Mouse (Mus musculus) E14TG2a.4 (cell line): Measurements from ENCODE around the gene Ralgps1.

Experiments used
- CTCF ChIP-seq: conservative IDR thresholded peaks from 2 replicates; pipeline ENCODE4 v1.5.1; 2014; ENCODE audit warnings: low read length
- POU5F1 ChIP-seq: IDR thresholded peaks from 2 replicates; pipeline ENCODE4 v1.6.1; 2014; ENCODE audit warnings: low read length, borderline replicate concordance

DNA sequence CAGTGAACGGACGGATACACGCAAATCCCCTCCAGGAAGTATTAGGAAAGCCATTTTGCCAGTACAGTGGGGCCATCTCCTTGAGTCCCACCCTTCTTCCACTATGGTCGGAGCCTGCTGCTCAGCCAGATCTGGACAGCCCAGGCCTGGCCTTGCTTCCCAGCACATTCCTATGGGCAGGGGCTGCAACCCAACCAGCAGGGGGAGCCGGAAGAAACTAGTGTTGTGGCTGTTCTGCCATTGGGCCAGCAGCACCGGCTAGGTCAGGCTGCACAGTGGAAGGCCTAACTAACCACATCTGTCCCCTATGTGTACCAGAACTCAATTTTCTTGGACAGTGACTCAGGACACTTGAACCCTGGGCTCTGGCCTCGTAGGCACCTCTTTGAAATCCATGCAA is 186.0 kb downstream of the Ralgps1 start:
- TF ChIP-seq POU5F1 (no peak), CTCF (peak; percentile 48)
